Mouse (Mus musculus): ENCODE results near the gene Cd70.
"Not testable (repeated sequence)": the region's sequence is repeated elsewhere in the genome, so short reads cannot be mapped to it uniquely, and the experiment has no call there.

The Cd70 gene

DNA sequence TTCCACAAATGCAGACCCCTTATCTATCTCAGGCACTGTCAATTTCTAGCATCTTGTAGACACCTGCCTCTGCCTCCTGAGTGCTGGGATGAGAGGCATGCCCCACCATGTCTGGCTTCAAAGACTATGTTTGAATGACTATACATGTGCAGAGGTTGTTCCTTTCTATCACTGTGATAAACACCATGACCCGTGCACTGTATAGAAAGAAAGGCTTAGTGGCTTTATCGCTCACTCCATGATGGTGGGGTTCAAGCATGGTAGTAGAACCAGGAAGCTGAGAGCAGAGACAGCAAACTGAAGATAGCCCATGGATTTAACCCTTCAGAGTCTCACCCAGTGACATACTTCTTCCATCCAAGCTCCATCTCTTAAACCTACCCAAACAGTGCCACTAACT, 14.9 kb downstream of the Cd70 start:
- no peak for DNase-seq (ENCODE audit: low spot score in 2 of 2)

DNA sequence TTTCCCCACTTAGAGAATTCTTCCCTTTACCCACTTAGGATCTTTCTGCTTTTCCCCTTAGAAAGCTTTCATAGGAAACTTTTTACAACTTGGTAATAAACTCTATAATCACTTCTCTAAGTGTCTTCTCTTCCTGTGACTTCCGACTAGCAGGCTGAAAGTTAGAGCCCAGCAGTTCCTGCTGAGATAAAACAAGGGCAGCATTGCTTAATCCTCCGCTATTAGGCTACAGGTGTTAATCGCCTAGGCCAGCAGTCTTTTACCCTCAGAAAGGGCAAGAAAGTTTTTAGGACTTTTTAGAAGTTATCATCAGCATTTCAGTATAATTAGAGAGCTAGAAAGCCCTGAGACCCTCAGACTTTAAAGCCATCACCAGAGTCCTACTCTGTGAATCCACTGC, 15.6 kb downstream of the Cd70 start:
- not testable (repeated sequence) for DNase-seq (ENCODE audit: low spot score in 2 of 2)

DNA sequence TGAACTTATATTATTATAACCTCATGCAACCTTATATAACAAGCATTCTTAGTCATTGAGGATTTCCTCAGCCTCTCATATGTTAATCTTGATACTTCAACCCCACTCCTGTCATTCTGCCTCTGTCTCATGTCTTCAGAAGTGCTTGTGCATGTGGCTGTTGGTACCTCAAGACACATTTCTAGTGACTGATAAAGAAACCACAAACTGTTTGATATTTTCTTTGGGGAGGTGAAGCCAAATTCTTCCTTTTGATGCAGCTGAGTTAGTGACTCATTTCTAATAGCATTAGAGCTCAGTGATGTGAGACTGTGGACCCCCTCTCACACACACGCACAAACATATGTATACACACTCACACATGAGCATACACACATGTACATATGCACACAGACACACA, 17.8 kb downstream of the Cd70 start:
- no peak for DNase-seq (ENCODE audit: low spot score in 2 of 2)

DNA sequence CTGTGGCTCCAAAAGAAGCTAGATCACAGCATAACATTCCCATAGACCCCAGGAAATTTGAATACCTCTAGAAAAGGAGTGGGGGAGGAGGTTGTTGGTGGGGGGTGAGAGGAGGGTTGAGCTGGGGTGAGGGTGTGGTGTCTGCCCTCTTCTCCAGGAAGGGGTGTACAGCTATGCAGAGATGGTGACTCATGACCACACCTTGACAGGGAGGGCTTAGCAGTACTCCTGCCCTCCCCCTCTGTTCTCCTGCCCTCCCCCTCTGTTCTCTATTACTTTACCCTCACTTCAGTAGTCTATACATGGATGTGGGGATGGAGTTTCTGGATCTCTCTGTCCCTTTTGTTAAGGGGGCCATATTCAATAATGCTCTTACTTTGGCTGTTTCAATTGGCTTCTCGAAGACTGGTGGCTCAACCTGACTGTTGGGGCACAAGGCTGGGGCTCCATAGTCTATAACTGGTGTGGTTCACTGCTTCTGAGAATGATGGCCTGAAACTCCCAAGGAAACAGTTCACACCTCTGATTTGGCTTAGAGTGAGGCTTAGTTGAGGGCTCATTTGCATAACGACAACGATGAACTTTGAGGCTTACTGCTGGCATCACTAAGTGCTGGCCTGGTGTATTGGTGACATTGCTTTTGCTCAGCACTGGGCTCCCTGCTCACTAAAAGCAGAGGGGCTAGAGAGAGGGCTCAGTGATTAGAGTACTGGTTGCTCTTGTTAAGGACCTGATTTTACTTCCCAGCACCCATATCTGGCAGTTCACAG, 23.5 kb downstream of the Cd70 start:
- no peak for DNase-seq (ENCODE audit: low spot score in 2 of 2)

DNA sequence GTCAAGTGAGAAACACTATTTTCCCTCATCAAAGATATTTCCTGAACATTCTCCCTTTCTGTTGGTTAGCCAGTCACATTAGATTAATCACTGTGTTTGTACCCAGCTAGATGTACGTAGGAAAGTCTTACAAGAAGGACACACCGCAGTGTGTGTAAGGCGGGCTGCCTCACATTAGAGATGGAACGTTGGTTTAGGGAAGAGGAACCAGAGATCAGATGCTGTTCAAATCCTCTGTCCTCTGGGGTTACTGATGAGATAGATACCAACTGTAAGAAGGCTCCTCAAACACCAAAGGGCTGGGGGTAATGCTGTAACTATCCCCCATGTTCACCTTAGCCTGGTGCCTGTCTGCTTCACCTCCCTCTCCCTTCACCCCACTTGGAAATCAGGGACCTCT, 24.8 kb downstream of the Cd70 start:
- no peak for DNase-seq (ENCODE audit: low spot score in 2 of 2)

DNA sequence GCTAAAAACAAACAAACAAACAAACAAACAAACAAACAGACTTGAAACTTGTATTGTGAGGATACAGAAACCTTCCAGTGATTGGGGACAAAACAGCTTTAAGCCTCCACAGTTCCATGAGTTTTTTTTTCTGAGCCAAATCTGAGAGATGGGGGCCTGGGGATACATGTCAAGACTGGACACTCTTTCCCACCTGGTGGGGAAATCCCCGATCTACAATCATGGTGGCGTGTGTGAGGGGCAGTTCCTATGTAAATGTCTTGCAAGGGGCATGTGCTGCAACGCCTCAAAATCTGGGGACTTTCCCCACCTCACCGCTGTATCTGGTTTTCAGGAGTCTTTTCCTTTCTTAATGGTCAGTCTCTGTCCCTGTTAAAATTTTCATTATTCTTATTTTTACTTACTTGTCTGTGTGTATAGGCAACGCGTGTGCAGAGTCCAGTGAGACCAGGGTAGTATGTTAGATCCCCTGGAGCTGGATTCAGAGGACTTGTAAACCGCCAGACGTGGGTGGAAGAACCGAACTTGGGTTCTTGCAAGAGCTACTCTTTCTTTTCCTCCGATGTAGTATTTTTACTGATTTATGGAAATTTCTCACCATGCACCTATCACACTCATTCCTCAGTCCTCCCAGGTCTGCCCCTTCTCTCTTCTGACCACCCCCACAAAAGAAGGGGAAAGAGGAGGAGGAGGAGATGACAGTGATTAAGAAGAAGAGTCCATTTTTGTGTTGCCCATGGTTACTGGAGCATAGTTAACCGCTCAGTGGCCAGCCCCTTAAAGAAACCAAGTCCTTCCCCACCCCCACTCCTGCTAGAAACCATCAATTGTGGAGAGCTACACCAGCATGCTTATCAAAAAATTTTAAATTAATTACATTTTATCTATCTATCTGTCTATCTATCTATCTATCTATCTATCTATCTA, 26.1 kb downstream of the Cd70 start:
- DNase-seq (ENCODE audit: low spot score in 2 of 2): no peak

DNA sequence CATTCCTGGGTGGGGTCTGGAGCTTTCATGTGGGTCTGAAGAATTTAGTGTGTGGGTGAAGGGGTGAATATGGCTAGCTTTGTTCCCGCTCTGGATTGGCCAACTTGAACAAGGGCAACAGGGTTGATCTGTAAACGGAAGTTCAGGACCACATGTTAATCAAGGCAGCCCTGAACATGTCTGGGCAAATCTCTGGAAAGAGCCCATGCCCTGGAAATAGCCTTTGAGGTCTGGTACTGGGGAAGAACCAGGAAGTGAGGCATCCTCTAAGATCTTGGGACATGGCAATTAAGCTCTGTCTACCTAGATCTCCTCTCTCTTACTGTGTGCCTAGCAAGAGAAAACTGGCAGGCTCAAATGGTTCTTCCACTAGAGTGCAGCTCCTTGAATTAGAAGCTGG, 27.7 kb downstream of the Cd70 start:
- DNase-seq (ENCODE audit: low spot score in 2 of 2): no peak

DNA sequence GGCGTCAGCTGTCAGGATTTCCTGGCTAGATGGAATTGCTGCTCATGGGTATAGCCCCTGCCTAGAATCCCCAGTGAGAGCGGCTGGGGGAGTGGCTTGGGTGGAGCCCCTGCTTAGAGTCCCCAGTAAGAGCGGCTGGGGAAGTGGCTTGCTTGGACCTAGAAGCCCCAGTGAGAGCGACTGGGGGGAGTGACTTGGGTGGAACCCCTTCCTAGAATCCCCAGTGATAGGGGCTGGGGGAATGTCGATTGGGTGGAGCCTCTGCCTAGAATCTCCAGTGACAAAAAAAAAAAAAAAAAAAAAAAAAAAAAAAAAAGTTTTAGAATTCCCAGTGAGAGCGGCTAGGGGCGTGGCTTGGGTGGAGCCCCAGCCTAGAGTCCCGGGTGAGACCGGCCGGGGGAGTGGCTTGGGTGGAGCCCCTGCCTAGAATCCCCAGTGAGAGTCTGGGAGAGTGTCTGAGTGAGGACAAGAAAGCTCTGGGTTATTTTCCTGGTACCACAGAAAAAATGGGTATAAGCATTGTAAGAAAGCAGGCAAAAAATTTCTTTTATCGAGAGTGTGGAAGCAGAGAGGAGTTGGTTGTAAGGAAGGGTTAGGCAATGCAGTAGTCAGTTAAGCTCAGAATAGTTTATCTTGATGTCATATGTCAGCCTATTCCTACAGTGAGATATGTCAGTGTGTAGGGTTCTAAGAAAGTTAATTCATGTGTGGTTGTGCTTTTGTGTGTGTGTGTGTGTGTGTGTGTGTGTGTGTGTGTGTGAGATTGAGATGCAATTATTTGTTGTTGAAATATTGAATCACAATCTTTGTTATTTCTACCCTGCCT, 30.8 kb downstream of the Cd70 start:
- DNase-seq (ENCODE audit: low spot score in 2 of 2): peak; percentile 20 to 57

DNA sequence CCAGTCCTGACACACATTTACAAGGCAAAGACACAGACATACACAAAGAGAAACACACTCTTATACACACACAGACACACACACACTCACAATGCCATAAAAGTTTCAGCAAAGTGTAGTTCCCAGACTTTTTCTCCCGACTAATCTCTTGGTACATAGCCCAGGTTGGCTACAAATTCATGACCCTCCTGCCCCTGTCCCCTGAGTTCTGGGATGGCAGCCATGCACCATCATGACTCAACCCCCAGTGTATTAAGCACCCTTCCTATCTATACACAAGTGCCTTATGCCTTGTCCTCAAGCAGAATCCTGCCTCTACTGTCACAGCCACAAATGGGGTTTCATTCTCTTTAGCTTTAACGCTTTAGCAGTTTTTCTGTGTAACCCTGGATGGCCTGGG, 32.8 kb downstream of the Cd70 start:
- no peak for DNase-seq (ENCODE audit: low spot score in 2 of 2)

DNA sequence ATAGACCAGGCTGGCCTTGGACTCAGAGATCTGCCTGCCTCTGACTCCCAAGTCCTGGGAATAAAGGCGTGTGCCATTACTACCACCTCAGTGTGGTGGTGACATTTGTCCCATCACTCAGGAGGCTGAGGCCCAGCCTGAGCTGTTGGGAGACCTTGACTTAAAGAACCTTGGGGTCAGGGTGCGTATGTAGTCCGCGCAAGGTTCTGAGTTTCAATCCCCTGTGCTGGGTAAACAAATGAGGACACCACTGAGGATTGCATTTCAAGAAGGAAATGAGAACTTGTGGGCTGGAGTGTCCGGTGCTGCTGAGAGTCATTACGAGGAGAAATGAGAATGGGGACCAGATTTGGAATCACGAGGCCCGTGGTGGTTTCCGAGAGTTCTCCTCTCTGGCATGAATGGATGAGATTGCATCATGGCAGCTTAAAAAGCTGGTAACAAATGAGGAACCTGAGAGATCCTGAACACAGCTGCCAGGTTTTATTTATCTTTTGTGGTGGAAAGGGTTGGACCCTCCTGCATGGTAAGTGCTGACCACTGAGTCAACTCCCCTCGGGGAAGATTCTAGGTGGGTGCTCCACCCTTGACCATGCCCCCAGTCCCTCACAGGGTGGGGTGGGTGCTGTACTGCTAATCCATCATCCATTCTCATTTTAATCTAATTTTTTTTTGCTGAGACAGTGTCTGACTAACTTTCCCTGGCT, 36.7 kb downstream of the Cd70 start:
- no peak for DNase-seq (ENCODE audit: low spot score in 2 of 2)

DNA sequence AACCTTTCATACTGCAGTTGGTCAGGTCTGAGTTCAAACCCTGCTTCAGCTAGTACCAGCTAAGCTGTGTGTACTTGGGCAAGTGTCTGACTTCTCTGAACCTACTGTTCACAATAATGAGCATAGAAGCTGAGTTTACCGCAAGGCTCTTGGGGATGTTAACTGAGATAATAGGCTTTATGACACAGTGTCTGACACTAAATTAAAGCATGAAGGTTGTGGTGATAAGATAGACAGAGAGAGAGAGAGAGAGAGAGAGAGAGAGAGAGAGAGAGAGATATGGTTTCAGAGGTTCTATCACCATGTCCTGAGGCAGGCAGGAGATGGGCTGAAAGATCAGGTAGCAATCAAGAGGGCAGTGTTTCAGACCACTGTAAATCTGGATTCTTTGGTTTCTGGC, 39.6 kb downstream of the Cd70 start:
- no peak for DNase-seq (ENCODE audit: low spot score in 2 of 2)

DNA sequence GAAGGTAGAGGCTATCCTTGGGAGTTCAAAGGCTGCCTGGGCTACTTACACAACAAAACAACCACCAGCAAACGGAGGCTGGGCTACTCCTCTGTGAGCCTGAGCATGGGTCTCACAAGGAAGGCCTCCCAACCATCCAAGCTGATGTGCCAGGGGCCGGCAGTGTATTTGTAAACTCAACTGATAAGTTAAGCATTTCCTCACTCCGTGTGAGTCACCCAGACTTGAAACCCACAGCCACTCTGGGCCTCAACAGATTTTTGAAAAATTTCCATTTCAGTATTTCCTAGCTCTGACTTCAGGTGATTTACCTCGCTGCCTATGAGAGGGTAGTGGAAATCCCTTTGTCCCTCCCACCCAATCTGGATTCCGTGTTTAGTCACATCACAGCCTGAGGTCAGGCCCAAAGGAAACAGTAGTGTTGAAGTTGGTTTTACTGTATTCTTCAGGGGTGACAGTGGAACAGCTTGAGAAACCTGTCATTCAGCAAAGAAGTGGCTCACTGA, 40.9 kb downstream of the Cd70 start:
- no peak for DNase-seq (ENCODE audit: low spot score in 2 of 2)

DNA sequence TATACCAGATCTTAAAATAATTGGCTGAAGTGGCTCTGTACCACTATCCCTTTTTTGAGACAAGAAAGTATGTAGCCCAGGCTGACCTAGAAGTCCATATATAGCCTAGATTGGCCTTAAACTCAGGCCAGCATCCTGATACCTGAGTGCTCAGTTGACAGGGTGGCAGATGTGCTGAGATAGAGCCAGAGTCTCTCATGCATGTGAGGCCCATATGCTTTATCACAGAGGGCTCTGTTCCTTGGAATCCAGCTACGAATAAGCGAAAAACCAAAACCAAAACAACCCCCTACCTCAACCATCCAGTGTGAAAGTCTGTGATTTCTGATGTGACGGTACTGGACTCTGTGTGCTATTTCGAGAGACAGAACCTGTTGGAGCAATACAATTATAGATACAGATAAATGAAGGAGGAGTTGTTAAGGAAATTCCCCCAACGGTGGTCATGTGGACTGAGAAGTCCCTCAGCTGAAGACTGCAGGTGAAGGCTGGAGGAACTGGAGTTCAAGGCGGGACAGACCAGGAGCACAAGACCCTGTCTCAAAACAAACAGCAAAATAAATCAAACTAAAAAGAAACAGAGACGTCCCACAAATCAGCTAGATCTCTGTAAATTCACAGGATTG, 41.4 kb downstream of the Cd70 start:
- DNase-seq (ENCODE audit: low spot score in 2 of 2): no peak

DNA sequence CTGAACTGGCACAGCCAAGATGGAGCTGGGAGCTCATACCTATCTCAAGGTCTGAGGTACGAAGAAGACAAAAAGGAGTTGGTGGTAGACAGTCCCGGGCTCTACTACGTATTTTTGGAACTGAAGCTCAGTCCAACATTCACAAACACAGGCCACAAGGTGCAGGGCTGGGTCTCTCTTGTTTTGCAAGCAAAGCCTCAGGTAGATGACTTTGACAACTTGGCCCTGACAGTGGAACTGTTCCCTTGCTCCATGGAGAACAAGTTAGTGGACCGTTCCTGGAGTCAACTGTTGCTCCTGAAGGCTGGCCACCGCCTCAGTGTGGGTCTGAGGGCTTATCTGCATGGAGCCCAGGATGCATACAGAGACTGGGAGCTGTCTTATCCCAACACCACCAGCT, 42.5 kb downstream of the Cd70 start:
- DNase-seq (ENCODE audit: low spot score in 2 of 2): no peak

DNA sequence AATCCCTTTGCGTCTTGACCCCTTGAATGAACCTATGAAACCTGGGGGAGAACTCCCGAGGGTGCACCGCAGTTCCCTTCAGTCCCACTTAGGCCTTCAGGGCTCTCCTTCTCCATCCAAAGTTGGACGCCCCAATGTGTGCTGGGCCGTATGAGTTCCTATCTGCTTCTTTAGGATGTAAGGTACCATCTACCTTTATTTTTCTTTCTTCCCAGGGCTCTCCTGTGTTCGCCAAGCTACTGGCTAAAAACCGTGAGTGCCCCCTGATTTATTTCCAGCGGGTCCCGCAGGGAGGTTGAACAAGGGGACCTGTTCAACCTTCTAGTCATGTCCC, 43.6 kb downstream of the Cd70 start:
- no peak for DNase-seq (ENCODE audit: low spot score in 2 of 2)

DNA sequence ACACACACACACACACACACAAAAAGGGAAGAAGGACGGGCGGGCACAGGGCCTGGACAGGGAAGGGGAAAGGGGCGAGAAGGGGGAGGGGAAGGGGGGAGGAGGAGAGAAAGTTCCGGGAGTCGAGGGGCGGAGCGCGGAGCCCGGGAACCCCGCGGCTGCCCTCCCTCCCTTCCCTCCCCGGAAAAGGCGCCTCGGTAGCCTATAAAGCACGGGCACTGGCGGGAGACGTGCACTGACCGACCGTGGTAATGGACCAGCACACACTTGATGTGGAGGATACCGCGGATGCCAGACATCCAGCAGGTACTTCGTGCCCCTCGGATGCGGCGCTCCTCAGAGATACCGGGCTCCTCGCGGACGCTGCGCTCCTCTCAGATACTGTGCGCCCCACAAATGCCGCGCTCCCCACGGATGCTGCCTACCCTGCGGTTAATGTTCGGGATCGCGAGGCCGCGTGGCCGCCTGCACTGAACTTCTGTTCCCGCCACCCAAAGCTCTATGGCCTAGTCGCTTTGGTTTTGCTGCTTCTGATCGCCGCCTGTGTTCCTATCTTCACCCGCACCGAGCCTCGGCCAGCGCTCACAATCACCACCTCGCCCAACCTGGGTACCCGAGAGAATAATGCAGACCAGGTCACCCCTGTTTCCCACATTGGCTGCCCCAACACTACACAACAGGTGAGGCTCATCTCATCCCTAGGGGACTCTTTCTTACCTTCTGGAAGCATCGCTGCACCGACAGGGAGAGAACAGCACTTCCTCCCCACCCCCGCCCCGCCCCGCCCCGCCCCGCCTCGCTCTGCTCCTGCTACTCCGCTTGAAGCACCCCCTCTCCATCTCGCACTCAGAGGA, 44.2 kb downstream of the Cd70 start, which contains the start of gene Tnfsf9:
Tnfsf9 (plus strand) TSS at position 145 of the 854 bp plus-strand sequence.
- peak; percentile 16 to 22 for DNase-seq (ENCODE audit: low spot score in 2 of 2)

DNA sequence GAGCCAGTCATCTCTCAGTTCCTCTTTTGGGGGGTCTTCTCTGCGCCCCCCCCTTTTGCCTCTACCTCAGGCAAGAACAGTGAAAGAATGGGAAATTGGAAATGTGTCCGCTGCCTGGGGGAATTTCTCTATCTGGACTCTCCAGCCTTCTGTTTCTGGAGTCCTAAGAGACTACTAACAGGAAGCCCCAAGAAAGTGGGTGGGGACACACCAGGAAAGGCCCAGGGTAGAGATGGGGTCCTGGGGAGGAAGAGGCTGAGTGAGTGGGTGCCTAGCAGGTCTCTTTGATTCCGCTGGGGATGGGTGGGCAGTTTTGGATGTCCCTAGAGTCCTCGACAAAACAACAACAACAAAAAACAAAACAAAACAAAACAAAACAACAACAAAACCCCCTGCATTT, 45.1 kb downstream of the Cd70 start:
- DNase-seq (ENCODE audit: low spot score in 2 of 2): no peak

DNA sequence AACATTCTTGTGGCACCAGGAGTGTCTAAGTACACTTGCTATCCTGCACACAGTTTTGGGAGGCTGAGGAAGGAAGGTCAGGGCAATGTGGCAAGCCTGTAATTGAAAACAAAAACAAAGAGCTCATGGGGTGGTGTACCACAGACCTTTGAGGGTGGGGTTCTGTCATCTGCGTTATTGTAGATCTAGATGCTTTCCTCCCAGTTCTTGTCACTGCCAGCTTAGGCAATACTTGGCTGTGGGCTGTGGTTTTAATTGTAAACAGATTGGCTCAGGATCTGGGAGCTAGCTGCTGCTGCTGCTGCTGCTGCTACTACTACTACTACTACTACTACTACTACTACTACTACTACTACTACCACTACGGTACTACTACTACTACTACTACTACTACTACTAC, 47.3 kb downstream of the Cd70 start:
- no peak for DNase-seq (ENCODE audit: low spot score in 2 of 2)

DNA sequence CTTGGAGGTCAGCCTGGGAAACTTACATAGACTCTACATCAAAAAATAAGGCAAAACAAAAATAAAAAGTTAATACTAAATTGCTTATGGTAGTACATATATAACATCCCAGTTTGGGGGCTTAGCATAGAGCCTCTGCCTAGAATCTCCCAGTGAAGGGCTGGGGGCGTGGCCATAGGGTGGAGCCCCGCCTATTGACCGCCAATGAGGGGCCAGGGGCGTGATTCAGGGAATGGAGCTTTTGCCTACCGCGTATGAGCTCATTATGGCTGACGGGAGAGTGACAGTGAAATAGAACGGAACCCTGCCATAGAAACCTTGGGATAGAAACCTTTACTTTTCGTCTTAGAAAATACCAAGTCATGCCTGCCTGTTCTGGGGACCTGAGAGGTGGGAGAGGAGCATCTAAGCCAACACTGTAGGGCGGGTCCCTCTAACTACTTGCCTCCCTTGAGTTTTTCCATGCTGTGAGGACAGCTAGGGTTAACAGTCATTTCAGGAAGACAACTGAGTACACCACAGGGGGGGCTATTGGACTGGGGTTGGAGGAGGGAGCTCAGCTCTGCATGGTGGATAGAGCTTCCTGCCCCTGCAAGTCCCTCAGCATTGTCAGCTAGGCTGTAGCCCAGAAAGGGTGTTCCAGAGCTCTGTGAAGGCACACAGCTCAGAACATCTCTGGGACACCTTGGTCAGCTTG, 49.8 kb downstream of the Cd70 start:
- DNase-seq (ENCODE audit: low spot score in 2 of 2): peak in 1 of 2 experiments; percentile 35

Measured in spleen, postnatal 10 days (tissue).